Mouse (Mus musculus) erythroblast, embryonic 14.5 days (primary cell): Measurements from ENCODE around the gene Kcnk4.

ENCODE experiments used
- GATA1 ChIP-seq: IDR thresholded peaks from 2 replicates; pipeline ENCODE4 v1.6.1; 2012; ENCODE audit warnings: low read length, inconsistent platforms, mixed read lengths
- TAL1 ChIP-seq: IDR thresholded peaks from 3 replicates; pipeline ENCODE4 v1.6.1; 2012; ENCODE audit warnings: low read length, inconsistent platforms, mixed read lengths

DNA sequence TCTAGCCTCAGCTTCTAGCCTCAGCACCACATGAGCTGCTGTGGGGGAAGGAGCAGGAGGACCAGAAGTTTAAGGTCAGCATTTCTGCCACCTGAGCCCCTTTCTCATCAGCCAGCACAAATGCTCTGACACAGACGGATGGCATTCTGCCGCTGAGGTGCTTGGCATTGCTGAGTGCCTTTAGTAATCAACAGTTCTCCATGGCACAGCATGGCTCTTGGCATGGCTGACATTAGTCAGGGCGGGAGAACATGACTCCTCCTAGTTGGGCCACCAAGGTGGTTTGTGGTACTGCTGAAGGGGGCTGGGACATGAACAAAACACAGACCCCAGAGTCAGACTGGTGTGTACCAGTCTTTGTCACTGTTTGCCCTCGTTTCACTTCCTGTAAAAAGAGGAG, 13.9 kb upstream of the Kcnk4 start:
- TF ChIP-seq TAL1: no peak
- no peak for TF ChIP-seq GATA1
